Mouse (Mus musculus) v-Abl transformed pro-B cells (cell line): ENCODE measurements around the gene Fam53a.

Experiments
- in situ Hi-C, 2 experiments: fragments of 400-800 bp; cut with MboI; formaldehyde crosslinking; loops; one replicate each; pipeline ENCODE4 v1.15.1; 2025; ENCODE audit not compliant: unreplicated experiment in 2 of 2

Gene Fam53a

GRCm38 (mm10) chr5:33629301-33629987 is at the start of gene Fam53a, which contains the start of gene Gm9903:
Gene Fam53a (minus strand): TSS chr5:33629635.
Gene Gm9903 (plus strand): TSS chr5:33629925.
- in situ Hi-C loops = no loop called here

DNA sequence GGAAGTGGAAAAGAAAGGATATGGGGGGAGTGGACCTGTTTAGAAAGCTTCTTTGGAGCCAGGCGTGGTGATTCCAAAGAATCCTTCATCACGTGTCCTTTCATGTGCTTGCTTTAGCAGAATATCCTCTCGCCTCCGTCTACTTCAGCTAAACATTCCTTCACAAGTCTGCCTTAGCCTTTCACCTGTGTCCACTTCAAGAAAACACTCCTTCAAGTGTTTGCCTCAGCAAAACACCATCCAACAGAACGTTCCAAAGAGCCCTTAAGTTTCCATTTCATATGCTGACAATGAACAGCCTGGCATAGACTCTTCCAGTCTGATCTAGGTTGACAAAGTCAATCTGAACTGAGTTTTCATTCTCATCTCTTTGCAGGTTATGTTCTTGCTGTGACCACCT is 48.8 kb upstream of the Fam53a start:
- in situ Hi-C loops = loop anchor here (5.0 kb wide), 3 partner anchors 59 to 284 kb away; no protein-coding TSS in a partner anchor

DNA sequence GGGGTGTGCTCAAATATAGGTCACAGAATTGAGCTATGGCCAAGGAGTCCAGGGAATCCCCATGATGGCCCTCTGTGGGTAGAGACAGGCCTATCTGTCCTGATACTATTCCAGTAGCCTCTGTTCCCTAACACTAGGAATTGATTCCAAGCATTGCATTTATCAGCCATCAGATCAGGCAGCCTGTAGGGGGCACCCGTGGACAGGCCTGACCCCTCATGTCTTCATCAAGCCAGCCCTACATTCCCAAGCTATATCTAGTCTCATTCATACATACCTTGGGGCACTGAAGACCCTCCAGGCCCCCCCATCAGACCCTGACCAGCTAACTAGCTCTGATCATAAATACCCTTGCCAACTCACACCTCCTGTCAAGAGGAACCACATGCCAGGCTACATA is 46.5 kb upstream of the Fam53a start:
- in situ Hi-C loops = loop anchor here (5.0 kb wide), 3 partner anchors 61 to 286 kb away; no protein-coding TSS in a partner anchor

DNA sequence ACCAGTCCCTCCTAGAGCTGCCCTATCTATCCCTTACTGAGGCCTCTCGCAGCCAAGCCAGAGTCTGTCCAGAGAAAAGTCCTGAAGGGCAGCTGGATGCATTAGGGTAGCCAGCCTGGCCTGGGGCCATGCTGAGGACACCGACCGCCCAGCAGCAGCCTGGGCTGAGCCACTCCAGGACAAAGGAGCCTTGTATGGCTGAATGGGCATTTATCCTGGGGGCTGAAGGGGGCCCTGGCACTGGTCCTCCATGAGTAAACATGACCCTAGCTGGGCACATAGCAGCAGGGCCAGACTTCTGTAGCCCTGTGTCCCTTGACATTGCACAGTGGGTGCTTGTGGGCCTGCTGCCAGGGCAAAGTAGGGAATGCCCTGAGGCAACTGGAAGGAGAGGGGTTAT is 45.0 kb upstream of the Fam53a start:
- in situ Hi-C loops = loop anchor here in 1 of 2 experiments (5.0 kb wide), 1 partner anchor 37 kb away; no protein-coding TSS in a partner anchor

GRCm38 (mm10) chr5:33671659-33672058 is 42.2 kb upstream of the Fam53a start:
- in situ Hi-C loops = loop anchor here in 1 of 2 experiments (5.0 kb wide), 1 partner anchor 34 kb away; no protein-coding TSS in a partner anchor

DNA sequence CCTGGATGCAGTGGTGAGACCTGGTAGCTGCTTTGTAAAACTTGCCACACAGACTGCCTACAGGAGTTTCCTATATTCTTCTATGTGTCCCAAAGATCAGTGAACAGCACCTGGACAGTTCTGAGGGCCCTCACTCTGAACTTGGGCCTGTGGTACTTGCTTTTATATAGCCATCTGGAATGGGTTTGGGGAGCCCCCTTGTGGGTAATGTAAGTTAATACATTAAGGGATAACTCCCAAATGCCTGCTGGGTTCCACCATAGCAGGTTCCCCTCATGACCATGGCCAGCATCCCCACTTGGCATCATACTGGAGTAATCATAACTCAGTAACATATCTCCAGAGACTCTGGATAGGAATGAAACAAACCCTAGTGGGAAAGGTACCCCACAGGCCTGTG is 38.8 kb upstream of the Fam53a start:
- in situ Hi-C loops = no loop called here

GRCm38 (mm10) chr5:33658664-33659050 is 29.2 kb upstream of the Fam53a start:
- in situ Hi-C loops = no loop called here

DNA sequence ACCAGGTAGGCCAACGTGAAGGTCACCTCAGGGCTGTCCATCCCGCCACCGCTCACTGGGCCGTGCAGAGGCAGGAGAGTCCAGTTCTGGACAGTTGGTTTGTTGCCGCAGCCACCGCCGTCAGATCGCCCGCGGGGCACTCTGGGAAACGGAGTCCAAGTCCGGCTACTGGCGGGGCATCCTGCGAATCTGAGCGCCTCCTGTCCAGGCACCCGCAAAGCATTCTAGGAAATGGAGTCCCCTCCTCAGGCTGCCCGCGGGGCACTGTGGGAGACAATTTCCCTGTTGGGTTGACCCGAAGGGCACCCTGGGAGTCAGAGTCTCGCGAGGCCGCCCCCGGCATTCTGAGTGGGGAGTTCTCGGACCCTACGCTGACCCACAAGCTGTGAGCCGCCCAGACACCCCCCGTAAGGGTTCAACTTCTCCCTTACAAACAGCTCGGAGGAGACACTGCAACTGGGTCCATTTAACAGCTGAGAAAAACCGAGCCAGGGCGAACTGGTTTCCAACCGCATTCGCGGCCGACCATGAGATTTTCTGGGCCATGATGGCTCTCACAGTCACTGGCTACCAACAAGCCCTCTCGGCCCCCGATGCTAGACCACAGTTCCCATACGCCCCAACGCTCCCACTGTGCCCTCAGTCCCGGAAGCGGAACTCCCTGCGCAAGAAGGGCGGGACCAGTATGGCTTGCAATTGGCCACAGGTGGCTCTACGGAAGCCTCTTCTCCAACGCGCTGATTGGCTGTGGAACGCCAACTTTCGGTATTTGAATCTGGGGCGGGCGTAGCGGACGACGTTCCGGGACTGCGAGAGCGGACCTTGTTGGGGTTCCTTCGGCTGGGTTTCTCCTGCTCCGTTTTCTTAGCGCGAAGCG is 28.6 kb upstream of the Fam53a start, which contains the start of the genes Tacc3 and Tmem129:
Gene Tacc3 (plus strand): TSS at position 342 of the 877 bp plus-strand sequence.
Gene Tmem129 (minus strand): TSS at position 630 of the 877 bp plus-strand sequence.
- in situ Hi-C loops = no loop called here

GRCm38 (mm10) chr5:33657251-33657786 is 27.9 kb upstream of the Fam53a start:
- in situ Hi-C loops = no loop called here

DNA sequence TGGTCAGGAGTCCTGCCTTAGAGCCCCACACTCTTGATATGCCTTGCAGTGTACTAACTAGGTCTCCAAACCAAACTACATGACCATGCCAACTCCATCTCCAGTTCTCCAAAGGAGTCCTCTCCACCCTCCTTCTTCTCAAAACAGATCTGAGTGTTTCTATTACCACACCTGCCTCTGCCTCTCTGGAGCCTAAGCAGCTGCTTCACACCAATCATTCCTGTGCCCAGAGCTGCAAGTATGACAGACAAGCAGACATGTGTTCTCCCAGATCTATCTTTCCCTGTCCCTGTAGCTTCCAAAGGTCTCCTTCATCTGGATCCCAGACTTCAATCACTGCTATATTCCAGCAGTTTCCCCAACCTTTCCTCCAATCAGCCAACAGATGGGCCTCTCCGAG is 27.3 kb upstream of the Fam53a start:
- in situ Hi-C loops = no loop called here

DNA sequence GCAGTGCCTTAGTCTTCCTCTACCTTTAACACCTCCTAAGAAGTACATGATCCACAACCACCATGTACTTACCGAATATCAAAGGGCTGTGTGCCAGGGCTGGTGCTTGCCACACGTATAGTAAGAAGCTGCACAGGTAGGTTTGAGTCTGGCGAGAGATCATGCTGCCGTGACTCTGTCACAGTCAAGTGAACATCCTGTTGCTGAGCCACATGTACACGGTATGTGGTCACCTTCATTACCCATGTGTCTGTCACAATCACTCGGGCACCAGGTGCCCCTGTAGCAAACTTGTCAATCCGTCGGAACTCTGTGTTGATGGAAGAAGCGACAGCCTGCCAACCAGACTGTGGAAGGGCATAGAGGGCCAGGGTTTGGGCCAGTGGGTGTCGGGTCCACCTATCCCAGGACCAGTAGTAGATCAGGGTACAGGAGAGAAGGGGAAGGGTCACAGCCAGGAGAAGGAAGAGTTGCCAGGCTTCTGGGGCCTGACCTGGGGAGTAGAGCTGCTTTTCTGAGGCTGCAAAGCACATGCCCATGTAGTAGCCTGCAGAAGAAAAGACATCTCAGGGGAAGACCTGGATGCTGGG is 25.9 kb upstream of the Fam53a start:
- in situ Hi-C loops = no loop called here

- in situ Hi-C loops = no loop called here
Measured at GRCm38 (mm10) chr5:33654424-33654823, 25.0 kb upstream of the Fam53a start.

- in situ Hi-C loops = no loop called here
Measured at GRCm38 (mm10) chr5:33652783-33653173, 23.3 kb upstream of the Fam53a start.

- in situ Hi-C loops = no loop called here
Measured at GRCm38 (mm10) chr5:33651921-33652782, 22.7 kb upstream of the Fam53a start, which contains the start of gene Slbp. Gene Slbp (minus strand): TSS chr5:33652574.

DNA sequence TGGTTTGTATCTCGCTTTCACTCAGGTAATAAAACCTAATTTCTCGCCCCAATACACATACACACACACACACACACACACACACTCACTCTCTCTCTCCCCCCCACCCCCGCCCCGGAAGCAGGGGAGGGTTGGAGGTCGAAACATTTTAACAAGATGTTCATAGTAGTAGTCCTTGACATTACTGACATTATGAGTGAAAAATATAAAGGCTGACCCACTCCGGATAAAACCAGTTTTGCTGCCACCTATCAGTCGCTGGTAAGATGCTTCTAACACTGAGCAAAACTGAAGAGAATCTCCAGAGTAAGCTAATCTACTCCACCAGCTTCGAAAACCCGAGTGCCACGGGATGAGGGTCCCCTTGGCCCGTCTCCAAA is 22.1 kb upstream of the Fam53a start:
- in situ Hi-C loops = no loop called here

GRCm38 (mm10) chr5:33651017-33651416 is 21.6 kb upstream of the Fam53a start:
- in situ Hi-C loops = no loop called here

- in situ Hi-C loops = no loop called here
Measured at GRCm38 (mm10) chr5:33640652-33641051, 11.2 kb upstream of the Fam53a start.

DNA sequence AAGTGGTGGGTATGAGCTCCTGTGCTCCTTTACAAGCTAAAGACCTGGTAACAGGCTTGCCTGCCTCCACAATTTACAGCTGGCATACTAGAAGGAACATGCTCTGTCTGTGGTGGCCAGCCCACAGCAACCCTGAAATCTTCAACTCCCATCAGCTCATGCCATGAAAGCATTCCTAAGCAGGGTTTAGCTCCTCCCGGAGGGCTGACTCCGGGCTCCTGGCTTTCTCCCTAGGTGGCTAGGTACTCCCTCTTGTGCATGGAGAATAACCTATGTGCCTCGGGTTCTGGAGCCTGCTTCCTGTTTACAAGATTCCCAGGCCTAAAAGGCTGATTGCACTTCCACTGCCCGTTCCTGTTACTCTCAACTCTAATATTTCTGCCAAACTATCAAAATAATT is 9.4 kb upstream of the Fam53a start:
- in situ Hi-C loops = loop anchor here in 1 of 2 experiments (5.0 kb wide), 1 partner anchor 33 kb away; no protein-coding TSS in a partner anchor

DNA sequence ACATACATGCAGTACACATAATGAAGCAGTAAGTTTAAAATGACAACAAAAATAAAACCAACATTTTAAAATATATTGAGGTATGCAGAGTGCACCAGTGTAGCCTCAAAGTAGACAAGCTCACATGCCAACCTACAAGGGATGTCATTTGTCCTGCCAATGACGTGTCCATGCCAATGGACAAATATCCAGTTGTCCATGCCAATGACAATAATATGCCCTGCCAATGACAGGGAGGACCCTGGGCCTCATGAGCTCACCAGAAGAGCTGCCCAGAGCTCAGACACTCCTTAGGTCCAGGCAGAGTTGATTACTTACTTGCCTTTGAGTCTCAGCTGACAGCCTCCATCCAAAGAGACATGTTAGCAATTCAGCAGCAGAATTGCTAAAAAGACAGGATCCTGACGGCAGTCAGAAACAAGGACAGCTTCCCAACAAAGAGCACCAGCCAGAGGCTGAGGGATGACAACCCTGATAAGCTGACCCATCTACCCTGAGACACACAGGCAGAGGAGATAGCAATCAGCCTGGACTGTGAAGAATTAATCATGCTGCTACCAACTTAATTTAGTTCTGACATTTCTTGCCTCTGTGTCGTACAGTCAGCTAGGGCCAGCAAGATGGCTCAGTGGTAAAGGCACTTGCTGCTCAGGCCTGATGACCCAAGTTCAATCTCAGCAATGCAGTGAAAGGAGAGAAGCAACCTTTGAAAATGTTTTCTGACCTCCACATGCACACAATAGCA is 8.3 kb upstream of the Fam53a start:
- in situ Hi-C loops = loop anchor here in 1 of 2 experiments (5.0 kb wide), 1 partner anchor 35 kb away; no protein-coding TSS in a partner anchor
